Mouse (Mus musculus): ENCODE results near the gene Dnmt3b.
"Not testable (repeated sequence)": the region's sequence is repeated elsewhere in the genome, so short reads cannot be mapped to it uniquely, and the experiment has no call there.

Dnmt3b gene

DNA sequence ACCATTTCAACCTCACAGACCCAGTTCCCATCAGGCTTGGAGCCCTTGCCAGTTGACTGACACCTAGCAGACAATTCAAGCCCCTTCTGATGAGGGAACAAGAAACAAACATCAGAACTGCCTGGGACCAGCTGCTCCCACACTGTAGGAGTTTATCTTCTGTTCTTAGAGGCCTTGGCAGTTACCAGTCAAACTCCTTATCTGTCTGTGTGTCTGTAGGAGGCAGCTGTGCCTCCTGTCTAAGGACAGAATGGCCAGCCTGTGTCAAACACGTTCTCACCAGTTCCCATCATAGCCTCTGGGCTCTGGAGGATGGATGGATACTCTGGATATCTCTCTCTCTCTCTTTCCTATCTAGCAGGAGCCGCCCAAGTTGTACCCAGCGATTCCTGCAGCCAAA, 68.6 kb downstream of the Dnmt3b start:
- DNase-seq = not testable (repeated sequence)

DNA sequence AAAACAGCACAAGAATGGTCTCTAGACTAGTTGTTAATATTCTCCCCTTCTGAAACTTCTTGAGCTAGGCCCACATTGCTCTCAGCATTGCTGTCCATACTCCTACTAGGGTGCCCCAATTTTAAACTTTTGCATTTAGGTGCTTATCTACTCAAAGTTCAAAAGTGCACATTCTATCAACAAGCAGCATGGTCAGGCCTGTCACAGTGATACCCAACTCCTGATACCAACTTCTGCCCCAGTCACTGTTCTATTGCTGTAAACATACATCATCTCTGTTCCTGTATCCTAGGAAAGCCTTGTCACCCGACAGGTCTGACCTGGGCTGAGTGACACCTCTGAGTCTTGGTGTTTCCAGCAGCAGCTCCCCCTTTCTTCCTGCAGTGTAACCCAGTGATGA, 73.8 kb downstream of the Dnmt3b start:
- no peak for DNase-seq

DNA sequence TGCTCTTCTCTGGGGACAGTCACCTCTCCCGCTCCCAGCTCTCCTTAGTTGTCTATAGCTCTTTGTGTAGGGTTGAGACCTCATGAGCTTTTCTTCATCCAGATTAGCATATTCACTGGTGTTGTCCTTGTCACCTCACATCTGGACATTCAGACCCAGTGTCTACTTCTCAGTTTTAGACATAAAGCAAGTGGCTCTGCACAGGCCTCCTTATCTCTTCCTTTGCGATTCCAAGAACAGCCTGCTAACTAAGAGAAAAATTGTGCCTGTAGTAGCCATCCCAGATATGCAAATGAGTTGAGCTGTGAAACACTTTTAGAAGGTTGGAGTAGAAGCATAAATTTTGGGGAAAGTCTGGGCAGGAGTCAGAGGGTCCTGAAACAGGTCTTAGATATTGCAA, 75.2 kb downstream of the Dnmt3b start:
- no peak for DNase-seq

DNA sequence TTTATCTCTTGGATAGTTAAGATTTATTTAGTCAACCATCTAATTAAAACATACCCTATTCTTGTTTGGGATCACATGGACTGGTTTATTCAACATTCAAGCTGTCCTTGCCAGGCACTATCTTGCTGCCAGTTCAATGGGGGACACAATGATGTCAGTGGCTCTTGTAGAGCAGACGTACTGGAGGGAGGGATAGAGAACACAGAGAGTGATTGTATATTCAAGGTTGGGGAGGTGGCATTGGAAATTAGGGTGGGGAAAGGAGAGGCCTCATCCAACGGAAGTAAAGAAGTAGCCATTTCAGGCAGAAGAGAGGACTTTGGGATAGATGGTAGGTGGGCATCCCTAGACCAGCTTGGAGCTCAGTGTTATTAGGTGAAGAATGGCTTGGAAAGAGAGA, 75.6 kb downstream of the Dnmt3b start:
- DNase-seq = no peak

DNA sequence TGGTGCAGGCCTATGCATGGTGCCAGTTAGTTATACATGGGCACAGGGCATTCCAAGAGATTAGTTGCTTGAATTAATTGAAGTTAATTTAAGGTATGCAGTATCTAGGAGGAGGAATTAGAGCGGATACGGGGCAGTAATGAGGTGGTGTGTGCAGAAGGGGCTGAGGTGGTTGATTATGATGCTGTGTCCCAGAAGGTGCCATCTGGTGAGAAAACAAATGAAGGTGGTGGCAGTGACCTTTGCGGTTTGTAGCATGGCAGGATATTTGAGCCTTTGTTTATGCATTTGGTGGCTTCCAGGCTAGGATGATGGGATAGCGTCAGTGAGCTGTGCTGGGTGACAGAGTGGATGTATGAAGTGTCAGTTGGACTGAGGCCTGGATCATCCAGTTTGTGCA, 76.0 kb downstream of the Dnmt3b start:
- no peak for DNase-seq

DNA sequence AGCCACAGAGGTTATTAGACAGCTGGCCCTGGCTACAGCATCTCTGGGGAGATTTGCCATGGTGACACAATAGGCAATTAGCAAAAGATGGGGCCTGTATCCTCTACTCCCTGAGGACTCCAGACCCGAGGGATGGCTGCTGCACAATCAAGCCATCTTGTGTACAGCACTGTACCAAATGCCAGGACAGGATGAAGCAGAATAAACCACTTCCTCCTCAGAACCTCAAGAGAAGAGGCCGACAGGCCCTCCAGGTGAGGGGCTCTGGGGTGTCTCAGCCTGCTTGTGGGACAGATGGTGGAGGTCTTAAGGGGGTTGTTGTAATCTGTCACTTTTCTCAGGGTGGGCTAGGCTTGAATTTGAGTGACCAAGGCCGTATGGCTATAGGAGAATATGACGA, 84.8 kb downstream of the Dnmt3b start:
- DNase-seq = no peak
